Mouse (Mus musculus) intestine, postnatal 0 days (tissue): ENCODE results near the gene Etfb. TPM values are rescaled to one million over a fixed set of nuclear protein-coding genes. Genes with fewer than 3 reads are reported as not detected.
A peak's percentile ranks its signal among the peaks of the same experiment; 100 is the strongest.

Experiments
- ATAC-seq: fragments of 200-750 bp; cut with Nextera tagmentation; 2 replicates; pipeline ENCODE4 v1.8.0; 2017; ENCODE audit warnings: mild to moderate bottlenecking, moderate TSS enrichment, moderate library complexity
- H3K27ac ChIP-seq: fragments of 300-500 bp; sonication (generic); 2 replicates; pipeline ENCODE4 v1.5.1; 2014; ENCODE audit warnings: mild to moderate bottlenecking, low read depth, low read length, moderate library complexity
- H3K27me3 ChIP-seq: fragments of 300-500 bp; sonication (generic); replicated peaks from 2 replicates; pipeline ENCODE4 v1.6.1; 2014; ENCODE audit warnings: low read length, mixed read lengths; ENCODE audit not compliant: control insufficient read depth, insufficient read depth
- H3K36me3 ChIP-seq: fragments of 300-500 bp; sonication (generic); 2 replicates; pipeline ENCODE4 v1.6.1; 2014; ENCODE audit warnings: mild to moderate bottlenecking, moderate library complexity; ENCODE audit not compliant: control insufficient read depth, insufficient read depth
- H3K4me1 ChIP-seq: fragments of 300-500 bp; sonication (generic); replicated peaks from 2 replicates; pipeline ENCODE4 v1.6.1; 2014; ENCODE audit warnings: antibody characterized with exemption, low read length, mixed read lengths; ENCODE audit not compliant: control insufficient read depth, insufficient read depth
- H3K4me2 ChIP-seq: fragments of 300-500 bp; sonication (generic); replicated peaks from 2 replicates; pipeline ENCODE4 v1.6.1; 2014; ENCODE audit warnings: low read depth, mild to moderate bottlenecking, moderate library complexity
- H3K4me3 ChIP-seq: fragments of 300-500 bp; sonication (generic); 2 replicates; pipeline ENCODE4 v1.5.1; 2014; ENCODE audit warnings: low read depth, low read length
- H3K9ac ChIP-seq: fragments of 300-500 bp; sonication (generic); 2 replicates; pipeline ENCODE4 v1.6.1; 2014; ENCODE audit warnings: mild to moderate bottlenecking, low read depth, low read length
- H3K9me3 ChIP-seq: fragments of 300-500 bp; sonication (generic); 2 replicates; pipeline ENCODE4 v1.6.1; 2016; ENCODE audit warnings: mixed run types; ENCODE audit not compliant: control insufficient read depth
- CTCF ChIP-seq: sonication (generic); IDR thresholded peaks from 2 replicates; pipeline ENCODE4 v1.5.1; 2016; ENCODE audit warnings: low read depth, mild to moderate bottlenecking, control low read depth, antibody characterized with exemption, moderate library complexity
- WGBS: fragments of 180-500 bp; shearing (Covaris S2); extraction: QIAGEN DNeasy Blood & Tissue Kit; methylation state at CpG from one replicate; pipeline ENCODE4 v1.1.7; 2014; 5-methylcytosine and 5-hydroxymethylcytosine counted together
- polyA plus RNA-seq: library from polyadenylated mRNA; unstranded; fragments of >200 nt; fragmentation: Nextera tagmentation; extraction: Ambion mirVana; gene quantifications from 2 replicates; pipeline ENCODE4 v1.2.1, GENCODE M21; 2015

The Etfb gene
- polyA plus RNA-seq, 1 experiment from 2014 or later: 825 TPM

DNA sequence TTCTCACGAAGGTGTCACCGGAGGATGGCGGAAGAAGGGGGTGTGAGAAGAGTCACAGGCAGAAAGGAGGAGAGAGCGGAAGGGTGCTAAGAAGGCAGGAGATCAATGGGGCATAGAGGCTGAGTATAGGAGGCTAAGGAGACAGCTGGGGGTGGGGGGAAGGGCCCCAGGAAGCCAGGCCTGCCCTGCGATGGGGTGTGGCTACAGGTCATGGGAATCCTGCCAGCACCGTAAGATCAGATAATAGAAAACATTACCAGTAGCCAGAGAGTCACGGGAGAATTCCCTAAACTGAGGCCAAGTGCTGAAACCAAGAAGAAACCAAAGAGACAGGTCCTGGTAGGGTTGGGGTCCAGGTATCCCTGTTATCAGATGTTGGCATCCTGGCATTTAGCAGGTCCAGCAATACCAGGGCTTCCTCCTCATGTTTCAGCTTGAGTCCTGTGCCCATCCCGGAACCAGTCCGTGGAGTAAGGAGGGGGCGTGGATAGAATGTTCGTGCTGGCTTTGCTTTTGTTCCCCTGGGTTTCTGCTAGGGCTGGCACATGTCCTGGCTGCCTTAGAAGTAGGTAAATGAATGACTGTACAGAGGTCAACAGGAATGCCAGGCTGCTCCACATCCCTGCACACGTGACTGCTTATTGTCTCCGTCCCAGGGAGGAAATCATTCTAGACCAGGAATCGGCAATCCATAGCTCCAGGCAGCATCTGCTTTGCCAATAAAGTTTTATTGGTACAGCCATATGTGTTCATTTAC, 9.9 kb downstream of the Etfb start:
- Histone ChIP-seq H3K9me3 (no peaks in the 10 kb centered on the region), H3K36me3 (peaks cover 64% of the 10 kb centered on the region), H3K4me1 (peaks cover 6% of the 10 kb centered on the region; the same call in 1 of the 2 replicates), H3K4me2 (no peak overlapping the region), H3K27ac (peak overlapping the region; percentile 75), H3K9ac (no peak overlapping the region), H3K4me3 (no peak overlapping the region), H3K27me3 (no peaks in the 10 kb centered on the region)
- peak; percentile 78 for ATAC-seq
- WGBS: 69% methylated on average over 14 of the region's 14 CpGs
- no peak for TF ChIP-seq CTCF

DNA sequence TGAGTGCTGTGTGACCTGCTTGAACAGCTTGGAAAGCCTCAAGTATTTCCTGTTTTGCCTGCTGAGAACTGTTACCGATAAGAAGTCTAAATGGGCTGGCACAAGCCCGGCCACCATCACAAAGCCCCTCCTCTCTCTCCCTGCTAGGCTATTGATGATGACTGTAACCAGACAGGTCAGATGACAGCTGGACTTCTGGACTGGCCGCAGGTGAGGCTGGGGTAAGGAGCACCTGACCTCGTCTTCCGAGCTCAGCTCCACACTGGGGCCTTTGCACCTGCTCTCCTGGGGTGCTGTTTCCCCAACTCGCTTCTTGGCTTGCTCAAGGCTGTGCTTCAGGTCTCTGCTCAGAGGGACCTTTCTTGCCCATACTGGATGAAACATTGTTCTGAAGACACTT, 10.5 kb downstream of the Etfb start:
- H3K9me3 ChIP-seq: no peaks in the 10 kb centered on the region
- WGBS: 72% methylated on average over 6 of the region's 6 CpGs
- H3K27me3 ChIP-seq: no peaks in the 10 kb centered on the region
- H3K9ac ChIP-seq: no peak overlapping the region
- H3K36me3 ChIP-seq: peaks cover 64% of the 10 kb centered on the region
- no peak for TF ChIP-seq CTCF
- peaks cover 6% of the 10 kb centered on the region; the same call in 1 of the 2 replicates for H3K4me1 ChIP-seq
- ATAC-seq: peak; percentile 81
- no peak overlapping the region for H3K4me3 ChIP-seq
- H3K27ac ChIP-seq: peak overlapping the region; percentile 60
- no peak overlapping the region for H3K4me2 ChIP-seq

DNA sequence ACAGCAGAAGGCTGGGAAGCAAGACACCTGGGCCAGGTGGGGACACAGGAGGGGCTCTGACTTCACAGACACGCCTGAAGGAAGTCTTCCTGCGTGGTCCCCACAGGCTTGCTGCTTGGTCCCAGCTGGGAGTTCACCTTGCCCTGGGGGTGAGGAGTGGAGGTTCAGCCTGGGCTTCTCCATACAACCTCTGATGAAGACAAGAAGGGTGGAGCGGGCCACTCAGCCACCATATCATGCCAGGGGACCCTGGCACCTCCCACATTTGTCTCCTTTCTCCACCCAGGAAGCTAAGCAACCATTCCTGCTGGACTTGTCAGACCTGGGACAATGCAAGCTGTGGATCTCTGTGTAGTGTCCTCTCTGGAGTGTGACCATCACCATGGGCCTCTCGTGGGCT, 19.0 kb downstream of the Etfb start, which contains the start of gene Vsig10l:
Gene Vsig10l, plus strand, starts transcription at position 301 of the 400 bp plus-strand sequence.
- H3K9me3 ChIP-seq: no peaks in the 10 kb centered on the region
- no peaks in the 10 kb centered on the region for H3K27me3 ChIP-seq
- no peak within 1 kb of the TSS for H3K9ac ChIP-seq
- H3K4me3 ChIP-seq: no peak within 1 kb of the TSS
- no peak for TF ChIP-seq CTCF
- peaks cover 4% of the 10 kb centered on the region; the same call in 1 of the 2 replicates for H3K36me3 ChIP-seq
- no peak within 1 kb of the TSS for H3K27ac ChIP-seq
- no peaks in the 10 kb centered on the region for H3K4me1 ChIP-seq
- H3K4me2 ChIP-seq: no peak within 1 kb of the TSS
- 63% methylated on average over 4 of the region's 4 CpGs for WGBS
- no peak for ATAC-seq

DNA sequence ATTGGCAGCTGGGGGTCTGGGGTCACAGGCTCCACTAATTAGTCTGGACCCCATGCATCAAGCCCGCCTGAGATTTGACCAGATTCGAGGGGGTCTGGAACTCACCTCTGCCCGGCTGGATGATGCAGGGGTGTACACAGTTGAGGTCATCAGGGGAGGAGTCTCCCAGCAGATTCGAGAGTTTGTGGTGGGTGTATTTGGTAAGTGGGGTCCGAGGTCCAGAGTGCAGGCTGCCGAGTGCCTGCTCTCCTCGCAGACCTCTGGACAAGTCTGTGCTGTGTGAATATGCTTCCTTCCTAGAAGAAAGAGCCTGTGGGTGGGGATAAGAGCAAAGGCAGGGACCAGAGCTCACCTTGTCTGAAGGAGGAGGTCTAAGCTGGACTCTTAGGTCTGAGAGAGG, 20.1 kb downstream of the Etfb start:
- no peaks in the 10 kb centered on the region for H3K9me3 ChIP-seq
- no peak overlapping the region for H3K9ac ChIP-seq
- H3K27ac ChIP-seq: no peak overlapping the region
- 78% methylated on average over 7 of the region's 7 CpGs for WGBS
- no peaks in the 10 kb centered on the region for H3K4me1 ChIP-seq
- H3K4me3 ChIP-seq: no peak overlapping the region
- H3K4me2 ChIP-seq: no peak overlapping the region
- TF ChIP-seq CTCF: no peak
- no peaks in the 10 kb centered on the region for H3K36me3 ChIP-seq
- ATAC-seq: no peak
- no peaks in the 10 kb centered on the region for H3K27me3 ChIP-seq

DNA sequence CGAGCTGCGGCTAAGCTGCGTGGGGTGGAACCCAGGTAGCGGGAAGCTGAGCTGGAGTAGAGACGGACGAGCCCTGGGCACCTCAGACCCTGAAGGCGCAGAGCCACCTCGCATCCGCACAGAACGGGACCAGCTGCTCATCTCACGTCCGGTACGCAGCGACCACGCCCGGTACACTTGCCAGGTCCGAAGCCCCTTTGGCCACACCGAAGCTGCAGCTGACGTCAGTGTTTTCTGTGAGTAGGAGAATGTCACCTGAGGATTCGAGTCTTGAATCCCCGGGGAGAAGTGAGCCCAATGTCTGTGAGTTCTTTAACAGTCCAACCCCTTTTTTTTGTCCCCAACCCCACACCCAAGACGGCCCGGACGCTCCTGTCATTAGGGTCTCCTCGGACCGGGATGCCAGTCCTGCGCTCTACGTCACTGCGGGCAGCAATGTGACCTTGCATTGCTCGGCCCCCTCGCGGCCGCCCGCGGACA, 21.0 kb downstream of the Etfb start:
- Histone ChIP-seq H3K4me1 (no peaks in the 10 kb centered on the region), H3K27ac (no peak overlapping the region), H3K9me3 (no peaks in the 10 kb centered on the region), H3K27me3 (no peaks in the 10 kb centered on the region), H3K36me3 (no peaks in the 10 kb centered on the region), H3K4me2 (peak overlapping the region; percentile 97), H3K4me3 (peak overlapping the region; percentile 51), H3K9ac (peak overlapping the region; percentile 51)
- 7% methylated on average over 35 of the region's 35 CpGs for WGBS
- peak; percentile 31; the same call in 1 of the 2 replicates for ATAC-seq
- no peak; the same call in 1 of the 2 replicates for TF ChIP-seq CTCF

DNA sequence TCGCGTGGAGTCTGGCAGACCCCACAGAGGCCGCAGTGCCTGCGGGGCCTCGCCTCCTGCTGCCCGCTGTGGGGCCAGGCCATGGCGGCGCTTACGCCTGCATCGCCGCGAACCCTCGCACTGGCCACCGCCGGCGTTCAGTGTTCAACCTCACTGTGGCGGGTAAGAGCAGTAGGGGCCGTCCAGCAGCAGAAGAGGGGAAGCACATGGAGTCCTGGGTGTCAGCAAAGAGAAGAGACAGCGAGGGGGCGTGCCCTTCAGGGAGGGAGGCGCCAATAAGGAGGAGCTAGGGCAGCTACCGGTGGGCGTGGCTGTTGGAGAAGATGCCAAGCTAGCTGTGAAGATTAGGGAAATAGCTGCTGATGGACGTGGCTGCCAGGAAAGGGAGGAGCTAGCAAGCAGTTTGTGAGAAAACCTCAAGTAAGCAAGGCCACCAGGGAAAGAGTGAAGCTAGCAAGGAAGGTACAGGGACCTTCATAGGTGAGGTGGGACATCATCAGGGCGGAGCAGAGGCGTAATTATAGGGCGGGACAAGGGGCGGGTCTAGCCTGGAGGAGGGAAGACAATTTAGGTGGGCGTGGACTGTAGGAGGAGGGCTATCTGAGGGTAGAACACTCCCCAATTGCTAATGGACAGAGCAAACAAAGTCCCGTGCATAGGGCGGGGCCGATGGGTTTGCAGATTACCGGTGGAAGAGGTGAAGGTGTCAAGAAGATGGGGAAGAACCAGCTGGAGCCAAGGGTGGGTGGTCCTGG, 21.6 kb downstream of the Etfb start:
- Histone ChIP-seq H3K9me3 (no peaks in the 10 kb centered on the region), H3K4me2 (peak overlapping the region; percentile 97), H3K27me3 (no peaks in the 10 kb centered on the region), H3K4me1 (no peaks in the 10 kb centered on the region), H3K9ac (peak overlapping the region; percentile 51), H3K4me3 (peak overlapping the region; percentile 51), H3K36me3 (no peaks in the 10 kb centered on the region; the same call in 1 of the 2 replicates), H3K27ac (no peak overlapping the region; the same call in 1 of the 2 replicates)
- WGBS: 1% methylated on average over 33 of the region's 33 CpGs
- peak; percentile 62 for TF ChIP-seq CTCF
- peak; percentile 83 for ATAC-seq
